In the genomic region with DNA sequence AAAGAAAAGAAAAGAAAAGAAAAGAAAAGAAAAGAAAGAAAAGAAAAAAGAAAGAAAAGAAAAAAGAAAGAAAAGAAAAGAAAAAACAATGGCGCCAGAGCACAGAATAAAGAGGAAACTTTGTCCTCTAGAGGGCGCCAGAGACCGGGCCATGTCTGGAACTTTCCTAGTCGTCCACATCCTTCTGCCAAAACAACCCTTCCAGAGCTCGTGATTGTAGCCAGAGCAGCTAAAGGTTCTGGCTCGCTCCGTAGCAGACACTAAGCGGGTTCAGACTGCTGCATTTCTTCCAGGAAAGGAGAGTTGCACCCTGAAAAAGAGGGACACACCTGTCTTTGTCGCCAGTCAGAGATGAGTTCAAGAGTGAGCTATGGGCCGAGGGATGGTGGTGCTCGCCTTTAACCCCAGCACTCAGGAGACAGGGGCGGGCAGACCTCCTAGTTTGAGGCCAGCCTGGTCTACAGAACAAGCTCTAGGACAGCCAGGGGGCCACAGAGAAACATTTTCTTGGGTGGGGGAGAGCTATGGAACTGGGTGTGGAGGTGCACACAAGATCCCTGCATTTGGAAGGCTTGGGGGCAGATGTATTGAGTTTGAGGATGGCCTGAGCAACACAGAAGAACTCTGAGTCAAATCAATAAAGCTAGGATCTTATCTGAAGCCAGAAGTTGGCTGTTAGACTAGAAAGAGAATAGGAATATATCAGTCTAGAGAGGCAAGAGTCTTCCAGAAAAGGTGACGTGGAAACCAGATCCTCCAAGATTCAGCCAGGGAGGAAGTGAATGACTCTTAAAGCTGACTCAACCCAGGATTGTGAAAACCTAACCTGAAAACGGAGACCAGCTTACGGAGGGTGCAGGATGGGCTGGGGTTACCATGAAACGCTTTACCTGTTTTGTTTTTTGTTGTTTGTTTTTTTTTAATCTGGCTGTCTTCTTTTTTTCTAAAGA, we compare ENCODE assay signal across 8 mouse cellular contexts. TPM values are rescaled to one million over a fixed set of nuclear protein-coding genes. Genes with fewer than 3 reads are reported as not detected.
DNase-seq lines count a peak whose midpoint lies in the region; ATAC-seq and TF ChIP-seq lines count a peak whose summit lies in the region.

No protein-coding gene starts in this region.

- peaks cover 20% of the 10 kb centered on the region for H3K4me1 ChIP-seq in forebrain, embryonic 10.5 days
- peaks cover 26% of the 10 kb centered on the region for H3K4me1 ChIP-seq in heart, postnatal 0 days (ENCODE audit: control insufficient read depth, insufficient read depth)
- peaks cover 34% of the 10 kb centered on the region for H3K4me1 ChIP-seq in liver, embryonic 15.5 days (replicated peaks)
- H3K4me1 ChIP-seq in neural tube, embryonic 12.5 days = peaks cover 3% of the 10 kb centered on the region; the same call in 1 of the 2 replicates
- H3K4me1 ChIP-seq in stomach, postnatal 0 days (replicated peaks; ENCODE audit: control insufficient read depth, insufficient read depth) = peaks cover 3% of the 10 kb centered on the region; the same call in 1 of the 2 replicates

- TF ChIP-seq CTCF in heart, postnatal 0 days (IDR thresholded peaks at IDR 0.05; ENCODE audit: low read depth) = peak; percentile 83
- TF ChIP-seq CTCF in stomach, postnatal 0 days (IDR thresholded peaks at IDR 0.05; ENCODE audit: low read depth) = peak; percentile 92

- 36% methylated on average over 16 of the region's 16 CpGs for WGBS in forebrain, embryonic 10.5 days
- 35% methylated on average over 16 of the region's 16 CpGs for WGBS in heart, postnatal 0 days
- WGBS in liver, embryonic 15.5 days (ENCODE audit: insufficient replicate concordance) = 30% methylated on average over 16 of the region's 16 CpGs
- 35% methylated on average over 16 of the region's 16 CpGs for WGBS in neural tube, embryonic 12.5 days
- 30% methylated on average over 16 of the region's 16 CpGs for WGBS in stomach, postnatal 0 days

- peak overlapping the region; percentile 37 for H3K4me3 ChIP-seq in forebrain, embryonic 10.5 days
- H3K4me3 ChIP-seq in heart, postnatal 0 days (ENCODE audit: low read depth, low read length) = no peak overlapping the region
- no peak overlapping the region for H3K4me3 ChIP-seq in liver, embryonic 15.5 days (replicated peaks)
- no peak overlapping the region for H3K4me3 ChIP-seq in neural tube, embryonic 12.5 days
- H3K4me3 ChIP-seq in stomach, postnatal 0 days (ENCODE audit: low read depth, low read length) = no peak overlapping the region

- DNase-seq in CD8-positive naive resting alpha-beta T cell, adult 2 months (ENCODE audit: low read depth in 2 of 2, low spot score in 2 of 2) = peak; percentile 68 to 79
- DNase-seq in c-Kit-positive CD71-negative TER-119-negative erythroid progenitor cells, embryonic 14.5 days (ENCODE audit: low read depth) = peak; percentile 81
- DNase-seq in forebrain, embryonic 10.5 days (ENCODE audit: extremely low spot score, low spot score) = peak; percentile 77
- DNase-seq in heart, postnatal 0 days (ENCODE audit: low spot score) = peak; percentile 84
- DNase-seq in kidney, postnatal 36 days = peak; percentile 86 to 94
- peak; percentile 87 for DNase-seq in stomach, postnatal 0 days (ENCODE audit: low spot score)

- peak overlapping the region; percentile 73 for H3K27ac ChIP-seq in forebrain, embryonic 10.5 days
- H3K27ac ChIP-seq in heart, postnatal 0 days (ENCODE audit: low read depth) = no peak overlapping the region
- no peak overlapping the region for H3K27ac ChIP-seq in liver, embryonic 15.5 days (replicated peaks)
- H3K27ac ChIP-seq in neural tube, embryonic 12.5 days = no peak overlapping the region
- 0 out of 2 replicates have a peak overlapping the region, but pooled peaks have one; percentile 40 for H3K27ac ChIP-seq in stomach, postnatal 0 days (replicated peaks)

- peak; percentile 60; the same call in 1 of the 2 replicates for ATAC-seq in heart, postnatal 0 days (ENCODE audit: insufficient read depth, low read depth)
- 0 out of 2 replicates have a peak, but pooled peaks have one; percentile 14 for ATAC-seq in liver, embryonic 15.5 days (ENCODE audit: insufficient read depth)
- no peak; the same call in 1 of the 2 replicates for ATAC-seq in neural tube, embryonic 12.5 days (ENCODE audit: low FRiP score, low read depth)
- peak; percentile 53; the same call in 1 of the 2 replicates for ATAC-seq in stomach, postnatal 0 days (ENCODE audit: low FRiP score, low TSS enrichment)

- no peak for TF ChIP-seq EP300 in heart, postnatal 0 days (IDR thresholded peaks at IDR 0.05; ENCODE audit: low read depth)
- TF ChIP-seq EP300 in stomach, postnatal 0 days (optimal IDR thresholded peaks at IDR 0.05) = no peak

- peak overlapping the region; percentile 44 for H3K4me2 ChIP-seq in heart, postnatal 0 days (ENCODE audit: low read depth, low read length)
- peak overlapping the region; percentile 38; the same call in 1 of the 2 replicates for H3K4me2 ChIP-seq in liver, embryonic 15.5 days
- H3K4me2 ChIP-seq in neural tube, embryonic 12.5 days (replicated peaks) = peak overlapping the region; percentile 45
- no peak overlapping the region; the same call in 1 of the 2 replicates for H3K4me2 ChIP-seq in stomach, postnatal 0 days (replicated peaks; ENCODE audit: low read depth)

- H3K9me3 ChIP-seq in forebrain, embryonic 10.5 days = no peaks in the 10 kb centered on the region
- no peaks in the 10 kb centered on the region for H3K9me3 ChIP-seq in heart, postnatal 0 days (replicated peaks; ENCODE audit: control insufficient read depth, low read length)
- no peaks in the 10 kb centered on the region for H3K9me3 ChIP-seq in liver, embryonic 15.5 days (replicated peaks)
- H3K9me3 ChIP-seq in neural tube, embryonic 12.5 days = no peaks in the 10 kb centered on the region
- H3K9me3 ChIP-seq in stomach, postnatal 0 days (ENCODE audit: control insufficient read depth, low read length) = no peaks in the 10 kb centered on the region

- no peak overlapping the region for H3K9ac ChIP-seq in heart, postnatal 0 days (replicated peaks; ENCODE audit: low read depth, low read length)
- no peak overlapping the region; the same call in 1 of the 2 replicates for H3K9ac ChIP-seq in liver, embryonic 15.5 days
- H3K9ac ChIP-seq in neural tube, embryonic 12.5 days = 0 out of 2 replicates have a peak overlapping the region, but pooled peaks have one; percentile 4
- no peak overlapping the region for H3K9ac ChIP-seq in stomach, postnatal 0 days (ENCODE audit: low read length)

- H3K27me3 ChIP-seq in forebrain, embryonic 10.5 days (ENCODE audit: poor library complexity, severe bottlenecking) = no peaks in the 10 kb centered on the region
- no peaks in the 10 kb centered on the region for H3K27me3 ChIP-seq in heart, postnatal 0 days (ENCODE audit: control insufficient read depth, insufficient read depth, low read length)
- H3K27me3 ChIP-seq in liver, embryonic 15.5 days = no peaks in the 10 kb centered on the region
- no peaks in the 10 kb centered on the region for H3K27me3 ChIP-seq in neural tube, embryonic 12.5 days (replicated peaks)
- H3K27me3 ChIP-seq in stomach, postnatal 0 days (ENCODE audit: control insufficient read depth, insufficient read depth, low read length) = no peaks in the 10 kb centered on the region

- no peaks in the 10 kb centered on the region for H3K36me3 ChIP-seq in forebrain, embryonic 10.5 days (replicated peaks)
- no peaks in the 10 kb centered on the region for H3K36me3 ChIP-seq in heart, postnatal 0 days (replicated peaks; ENCODE audit: control insufficient read depth, insufficient read depth, low read length)
- H3K36me3 ChIP-seq in liver, embryonic 15.5 days (replicated peaks) = no peaks in the 10 kb centered on the region
- H3K36me3 ChIP-seq in neural tube, embryonic 12.5 days = no peaks in the 10 kb centered on the region
- H3K36me3 ChIP-seq in stomach, postnatal 0 days (ENCODE audit: control insufficient read depth, insufficient read depth, low read length) = no peaks in the 10 kb centered on the region

RNA-seq across cellular contexts. Expression of gene Aqp7, which starts 3.1 kb away (rescaled TPM):
- 0.06 and 0.07 TPM in 2 replicates for polyA plus RNA-seq in forebrain, embryonic 10.5 days (2016; fragmentation: Nextera tagmentation; extraction: Ambion mirVana)
- total RNA-seq in heart, postnatal 0 days (2014; rRNA removed; ENCODE audit: low replicate concordance) = 8.9 and 20.6 TPM in 2 replicates
- polyA plus RNA-seq in heart, postnatal 0 days (2015; fragmentation: Nextera tagmentation; extraction: Ambion mirVana) = 10.0 and 10.8 TPM in 2 replicates
- 0.79 and 1.2 TPM in 2 replicates for polyA plus RNA-seq in liver, embryonic 15.5 days (2015; fragmentation: Nextera tagmentation; extraction: Ambion mirVana)
- not detected in 2 replicates for polyA plus RNA-seq in neural tube, embryonic 12.5 days (2016; fragmentation: Nextera tagmentation; extraction: Ambion mirVana)
- 0.39 and 0.47 TPM in 2 replicates for polyA plus RNA-seq in stomach, postnatal 0 days (2015; fragmentation: Nextera tagmentation; extraction: Ambion mirVana)

RNA-seq across cellular contexts. Expression of gene Aqp3, which starts 47.0 kb away (rescaled TPM):
- polyA plus RNA-seq in forebrain, embryonic 10.5 days (2016; fragmentation: Nextera tagmentation; extraction: Ambion mirVana) = 4.6 and 4.9 TPM in 2 replicates
- total RNA-seq in heart, postnatal 0 days (2014; rRNA removed; ENCODE audit: low replicate concordance) = 0.54 and 6.3 TPM in 2 replicates
- 0.19 and 0.36 TPM in 2 replicates for polyA plus RNA-seq in heart, postnatal 0 days (2015; fragmentation: Nextera tagmentation; extraction: Ambion mirVana)
- polyA plus RNA-seq in liver, embryonic 15.5 days (2015; fragmentation: Nextera tagmentation; extraction: Ambion mirVana) = 12.3 and 12.8 TPM in 2 replicates
- 0.68 and 0.77 TPM in 2 replicates for polyA plus RNA-seq in neural tube, embryonic 12.5 days (2016; fragmentation: Nextera tagmentation; extraction: Ambion mirVana)
- polyA plus RNA-seq in stomach, postnatal 0 days (2015; fragmentation: Nextera tagmentation; extraction: Ambion mirVana) = 202 and 227 TPM in 2 replicates

Comparison
In these comparisons a context has a peak if more than half of its experiments do, and no peak if none do; other contexts are left out.
1. H3K27ac ChIP-seq: peak in forebrain, embryonic 10.5 days (single experiment) and stomach, postnatal 0 days (single experiment); none in heart, postnatal 0 days (single experiment), liver, embryonic 15.5 days (single experiment) and neural tube, embryonic 12.5 days (single experiment).
2. RNA of gene Aqp3, which starts 47.0 kb away (polyA plus RNA-seq): 202 to 227 TPM in stomach, postnatal 0 days; 12.3 to 12.8 TPM in liver, embryonic 15.5 days, 4.6 to 4.9 TPM in forebrain, embryonic 10.5 days, 0.68 to 0.77 TPM in neural tube, embryonic 12.5 days and 0.19 to 0.36 TPM in heart, postnatal 0 days; every median in the first group is over 10 times any median in the second.
3. Peak in every context shown above with its lines, with median percentiles within 50 percentile points of each other: DNase-seq.